Mouse (Mus musculus): Measurements from ENCODE around the gene Prelp.

DNA sequence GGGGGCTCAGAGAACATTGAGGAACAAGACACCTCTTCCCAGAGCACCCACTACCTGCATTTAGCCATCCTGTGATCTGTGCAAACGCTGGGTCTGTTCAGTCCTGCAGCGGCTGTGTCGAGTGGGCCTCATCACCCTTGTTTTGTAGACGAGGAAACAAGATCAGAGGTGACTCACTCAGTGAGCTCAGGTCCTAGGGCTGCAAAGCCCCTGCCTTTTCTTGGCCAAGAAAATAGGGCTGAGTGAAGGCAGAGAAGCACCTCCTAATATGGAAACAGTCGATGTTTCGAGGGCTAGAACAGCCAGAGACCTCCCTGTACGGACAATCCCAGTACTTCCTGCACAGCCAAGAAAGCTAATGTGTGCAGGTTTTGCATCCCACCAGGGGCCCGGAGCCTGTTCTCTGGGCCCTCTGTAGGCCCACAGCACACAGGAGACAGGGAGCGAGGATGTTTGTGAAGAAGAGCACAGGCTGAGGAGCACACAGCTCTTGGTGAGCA lies 22.1 kb downstream of the Prelp start:
- no peak for TF ChIP-seq HCFC1 (IDR thresholded peaks at IDR 0.05; ENCODE audit: borderline replicate concordance, insufficient read depth, low read length)
- no peak for TF ChIP-seq ZNF384 (IDR thresholded peaks at IDR 0.05; ENCODE audit: low read depth, low read length)
- TF ChIP-seq MAFK (IDR thresholded peaks at IDR 0.05; ENCODE audit: insufficient read depth, low read depth, low read length), result no peak
- TF ChIP-seq CHD2 (IDR thresholded peaks at IDR 0.05; ENCODE audit: low read depth, low read length), result no peak
